Comparison of ENCODE assay signal across 8 mouse cellular contexts in the genomic region with DNA sequence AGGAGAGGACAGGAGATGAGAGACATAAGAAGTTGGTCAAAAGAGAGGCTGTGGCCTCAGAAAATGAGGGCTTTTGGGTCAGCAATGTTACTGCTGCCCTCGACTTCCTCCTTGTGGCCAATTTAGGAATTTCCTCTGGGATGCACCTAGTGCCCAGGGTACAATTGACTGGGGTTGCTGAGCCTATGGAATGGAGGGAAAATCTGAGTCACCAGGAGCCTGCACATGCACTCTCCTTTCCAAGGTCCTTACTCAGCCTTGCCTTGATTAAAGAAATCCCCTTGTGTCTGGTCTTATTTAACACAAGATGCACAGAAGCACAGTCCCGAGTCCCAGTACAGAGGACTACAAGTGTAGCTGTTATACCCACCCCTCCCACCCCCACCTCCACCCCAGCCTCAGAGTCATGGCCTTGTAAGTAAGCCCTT.
A peak's percentile ranks its signal among the peaks of the same experiment; 100 is the strongest.
DNase-seq lines count a peak whose midpoint lies in the region; ATAC-seq lines count a peak whose summit lies in the region.

No protein-coding gene starts in this region.

- H3K4me3 ChIP-seq in embryonic facial prominence, embryonic 13.5 days: no peak overlapping the region
- H3K4me3 ChIP-seq in hindbrain, embryonic 10.5 days: no peak overlapping the region
- no peak overlapping the region for H3K4me3 ChIP-seq in midbrain, embryonic 15.5 days

- peak; percentile 76 for ATAC-seq in frontal cortex, adult (ENCODE audit: low TSS enrichment)
- ATAC-seq in embryonic facial prominence, embryonic 13.5 days (ENCODE audit: insufficient number of reproducible peaks, insufficient read depth, low FRiP score, low TSS enrichment, low read depth): peak; percentile 54; the same call in 1 of the 2 replicates
- peak; percentile 80 for ATAC-seq in midbrain, embryonic 15.5 days (replicated peaks)

- no peak overlapping the region for H3K27ac ChIP-seq in embryonic facial prominence, embryonic 13.5 days
- peak overlapping the region; percentile 46 for H3K27ac ChIP-seq in hindbrain, embryonic 10.5 days
- no peak overlapping the region for H3K27ac ChIP-seq in midbrain, embryonic 15.5 days

- H3K4me2 ChIP-seq in embryonic facial prominence, embryonic 13.5 days: no peak overlapping the region
- no peak overlapping the region for H3K4me2 ChIP-seq in midbrain, embryonic 15.5 days

- H3K36me3 ChIP-seq in embryonic facial prominence, embryonic 13.5 days: peaks cover 5% of the 10 kb centered on the region; the same call in 1 of the 2 replicates
- no peaks in the 10 kb centered on the region for H3K36me3 ChIP-seq in hindbrain, embryonic 10.5 days
- H3K36me3 ChIP-seq in midbrain, embryonic 15.5 days (replicated peaks): no peaks in the 10 kb centered on the region

- H3K9me3 ChIP-seq in embryonic facial prominence, embryonic 13.5 days: no peaks in the 10 kb centered on the region
- no peaks in the 10 kb centered on the region for H3K9me3 ChIP-seq in hindbrain, embryonic 10.5 days
- H3K9me3 ChIP-seq in midbrain, embryonic 15.5 days: no peaks in the 10 kb centered on the region

- DNase-seq in frontal cortex, postnatal 25 days (ENCODE audit: low spot score in 2 of 2): no peak
- peak; percentile 95 for DNase-seq in R1 (ENCODE audit: low read depth, low spot score)
- peak; percentile 55 for DNase-seq in hindbrain, embryonic 10.5 days (ENCODE audit: low spot score)
- peak; percentile 29 to 38 for DNase-seq in left cerebral cortex, postnatal 25 days (ENCODE audit: low spot score in 2 of 2)
- no peak for DNase-seq in spleen, adult 12 weeks (ENCODE audit: low spot score)

- no peaks in the 10 kb centered on the region for H3K27me3 ChIP-seq in embryonic facial prominence, embryonic 13.5 days
- H3K27me3 ChIP-seq in hindbrain, embryonic 10.5 days (ENCODE audit: insufficient read depth, poor library complexity, severe bottlenecking): no peaks in the 10 kb centered on the region
- H3K27me3 ChIP-seq in midbrain, embryonic 15.5 days (replicated peaks): no peaks in the 10 kb centered on the region

- intact Hi-C loops in left cerebral cortex, postnatal 25 days (cut with DNase I): loop anchor here (2.0 kb wide), 1 partner anchor 389 kb away; no protein-coding TSS in a partner anchor

- 19% methylated on average over 2 of the region's 2 CpGs for WGBS in embryonic facial prominence, embryonic 13.5 days
- 37% methylated on average over 2 of the region's 2 CpGs for WGBS in hindbrain, embryonic 10.5 days
- 37% methylated on average over 2 of the region's 2 CpGs for WGBS in midbrain, embryonic 15.5 days

- 0 out of 2 replicates have a peak, but pooled peaks cover 3% of the 10 kb centered on the region for H3K4me1 ChIP-seq in embryonic facial prominence, embryonic 13.5 days
- H3K4me1 ChIP-seq in hindbrain, embryonic 10.5 days (replicated peaks): peaks cover 7% of the 10 kb centered on the region
- no peaks in the 10 kb centered on the region for H3K4me1 ChIP-seq in midbrain, embryonic 15.5 days

- no peak overlapping the region for H3K9ac ChIP-seq in embryonic facial prominence, embryonic 13.5 days
- no peak overlapping the region for H3K9ac ChIP-seq in midbrain, embryonic 15.5 days

Comparison
In these comparisons a context has a peak if more than half of its experiments do, and no peak if none do; other contexts are left out.
1. DNase-seq: peak in R1 (single experiment), hindbrain, embryonic 10.5 days (single experiment) and left cerebral cortex, postnatal 25 days (2 of 2); none in frontal cortex, postnatal 25 days (0 of 2) and spleen, adult 12 weeks (single experiment).
2. Peak in every context shown above with its lines, with median percentiles within 50 percentile points of each other: ATAC-seq.